Mouse (Mus musculus): ENCODE results near the gene Echdc3.

DNA sequence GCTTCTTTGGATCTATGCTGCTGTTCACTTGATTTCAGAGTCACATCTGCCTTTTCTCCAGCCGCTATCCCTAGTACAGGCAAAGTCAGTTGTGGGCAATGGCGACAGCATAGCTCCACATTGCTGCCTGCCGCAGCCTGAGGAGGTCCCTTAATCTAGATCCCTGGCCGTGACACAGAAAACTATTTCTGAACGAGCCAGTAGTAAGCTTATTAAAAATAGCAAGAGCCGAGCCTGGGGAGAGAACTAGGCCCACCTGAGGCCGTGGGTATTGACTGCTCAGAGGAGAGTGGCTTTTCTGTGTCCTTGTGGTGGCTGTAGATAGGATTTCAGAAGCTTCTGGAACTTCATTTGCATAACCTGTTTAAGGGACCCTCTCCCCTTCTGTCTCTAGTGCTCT is 19.9 kb upstream of the Echdc3 start:
- TF ChIP-seq TAL1 (IDR thresholded peaks at IDR 0.05; ENCODE audit: low read length) = no peak
- TF ChIP-seq GATA1 (IDR thresholded peaks at IDR 0.05; ENCODE audit: low read length) = no peak
